Mouse (Mus musculus) ES-E14 (cell line): ENCODE results near the gene Vps37c. TPM values are rescaled to one million over a fixed set of nuclear protein-coding genes. Genes with fewer than 3 reads are reported as not detected.

Experiments
- DNase-seq: peaks from one replicate; pipeline ENCODE4 v3.0.0-alpha.2; 2013; ENCODE audit warnings: low read depth, low spot score
- H3K27ac ChIP-seq: 2 replicates; pipeline ENCODE4 v1.5.1; 2012; ENCODE audit warnings: low read depth, mild to moderate bottlenecking, low read length, moderate library complexity, mixed read lengths; ENCODE audit not compliant: poor library complexity, insufficient read depth, severe bottlenecking
- H3K36me3 ChIP-seq: 2 replicates; pipeline ENCODE4 v1.6.1; 2012; ENCODE audit warnings: mild to moderate bottlenecking, low read length, moderate library complexity, mixed read lengths; ENCODE audit not compliant: control insufficient read depth, poor library complexity, insufficient read depth, severe bottlenecking
- H3K4me1 ChIP-seq, 2 experiments: fragments of 150-350 bp in 1 of 2; sonication (generic) in 1 of 2; 2 replicates each; pipeline ENCODE4 v1.6.1; 2012; ENCODE audit warnings: low read length in 2 of 2, mild to moderate bottlenecking in 1 of 2, mixed read lengths in 1 of 2; ENCODE audit not compliant: control insufficient read depth in 2 of 2, insufficient read depth in 2 of 2, poor library complexity in 1 of 2
- H3K4me3 ChIP-seq, 2 experiments: fragments of 150-350 bp in 1 of 2; sonication (generic) in 1 of 2; 2 replicates each; pipeline ENCODE4 v1.5.1; 2012; ENCODE audit warnings: low read length in 2 of 2, low read depth in 1 of 2, mild to moderate bottlenecking in 1 of 2, mixed read lengths in 1 of 2; ENCODE audit not compliant: insufficient read depth in 1 of 2, poor library complexity in 1 of 2, severe bottlenecking in 1 of 2
- H3K9ac ChIP-seq: 2 replicates; pipeline ENCODE4 v1.6.1; 2012; ENCODE audit warnings: low read depth, mild to moderate bottlenecking, low read length, mixed read lengths; ENCODE audit not compliant: poor library complexity, insufficient read depth, severe bottlenecking
- H3K9me3 ChIP-seq: fragments of 150-350 bp; sonication (generic); 2 replicates; pipeline ENCODE4 v1.6.1; 2012; ENCODE audit warnings: low read depth, mild to moderate bottlenecking, low read length; ENCODE audit not compliant: control insufficient read depth, insufficient read depth
- CHD2 ChIP-seq: IDR thresholded peaks from 2 replicates; pipeline ENCODE4 v1.6.1; 2014; ENCODE audit warnings: mild to moderate bottlenecking, low read depth, low read length, inconsistent platforms
- HCFC1 ChIP-seq: IDR thresholded peaks from 2 replicates; pipeline ENCODE4 v1.6.1; 2012; ENCODE audit warnings: low read length, inconsistent platforms, borderline replicate concordance; ENCODE audit not compliant: insufficient read depth
- MAFK ChIP-seq: IDR thresholded peaks from 2 replicates; pipeline ENCODE4 v1.6.1; 2014; ENCODE audit warnings: mild to moderate bottlenecking, low read depth, low read length, inconsistent platforms; ENCODE audit not compliant: insufficient read depth
- ZC3H11A ChIP-seq: IDR thresholded peaks from 2 replicates; pipeline ENCODE4 v1.6.1; 2012; ENCODE audit warnings: low read depth, mild to moderate bottlenecking, inconsistent platforms, low read length, borderline replicate concordance
- ZNF384 ChIP-seq: IDR thresholded peaks from 2 replicates; pipeline ENCODE4 v1.6.1; 2012; ENCODE audit warnings: low read depth, low read length, inconsistent platforms
- in situ Hi-C, 2 experiments: fragments of 600-800 bp; cut with MboI; formaldehyde crosslinking; loops; one replicate each; pipeline ENCODE4 v1.15.1; 2025; ENCODE audit warnings: low sequenced_read_pairs in 2 of 2, inconsistent platforms in 1 of 2; ENCODE audit not compliant: unreplicated experiment in 2 of 2
- total RNA-seq: library from RNA; depleted of rRNA; stranded (reverse); fragments of 300-350 nt; gene quantifications from 2 replicates; pipeline ENCODE4 v1.2.3, GENCODE M21; 2012

The Vps37c gene
- total RNA-seq, 1 experiment: 6.6 TPM

DNA sequence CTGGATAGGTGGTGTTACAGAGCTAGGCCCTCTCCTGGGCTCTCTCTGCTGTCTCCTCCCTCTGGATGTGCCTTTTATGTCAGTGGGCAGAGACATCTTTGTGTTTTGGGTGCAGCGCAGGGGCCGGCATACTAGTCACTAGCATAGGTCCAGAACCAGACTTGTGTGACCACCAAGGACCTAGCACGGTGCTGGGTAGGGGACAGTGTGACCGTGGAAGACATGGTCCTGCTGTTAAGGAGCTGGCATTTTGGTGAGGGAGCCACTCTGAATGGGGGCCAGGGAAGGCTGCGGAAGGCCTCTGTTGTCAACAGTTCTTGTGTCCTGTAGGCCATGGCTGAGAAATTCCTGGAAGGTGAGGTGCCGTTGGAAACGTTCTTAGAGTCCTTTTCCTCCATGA is 23.7 kb downstream of the Vps37c start:
- H3K9me3 ChIP-seq: no peaks in the 10 kb centered on the region
- in situ Hi-C loops: loop anchor here in 1 of 2 experiments (25.0 kb wide), 1 partner anchor 250 kb away; the partner anchor contains the start of gene Ms4a10
- no peak for TF ChIP-seq CHD2
- no peak for TF ChIP-seq MAFK
- TF ChIP-seq ZNF384: no peak
- no peak for TF ChIP-seq ZC3H11A
- TF ChIP-seq HCFC1: no peak
- peaks cover 0 to 4% of the 10 kb centered on the region in 2 experiments; a peak in 1 of 4 replicates for H3K4me1 ChIP-seq
- H3K4me3 ChIP-seq: no peak overlapping the region
- peaks cover 26% of the 10 kb centered on the region; the same call in 1 of the 2 replicates for H3K36me3 ChIP-seq
- DNase-seq: no peak
- no peak overlapping the region for H3K9ac ChIP-seq
- H3K27ac ChIP-seq: no peak overlapping the region

DNA sequence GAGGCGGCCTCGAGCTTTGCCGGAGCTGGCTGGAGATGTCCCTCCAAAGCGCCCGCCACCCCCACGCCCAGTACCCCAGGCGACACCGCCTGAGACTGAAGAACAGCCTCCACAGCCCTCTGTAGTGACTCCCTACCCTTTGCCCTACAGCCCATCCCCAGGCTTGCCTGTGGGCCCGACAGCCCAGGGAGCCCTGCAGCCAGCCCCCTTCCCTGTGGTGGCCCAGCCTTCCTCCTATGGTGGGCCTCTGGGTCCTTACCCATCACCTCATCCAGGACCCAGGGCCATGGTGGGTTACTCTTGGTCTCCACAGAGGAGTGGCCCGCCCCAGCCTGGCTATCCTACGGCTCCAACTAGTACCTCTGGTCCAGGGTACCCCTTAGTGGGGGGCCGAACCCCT is 24.1 kb downstream of the Vps37c start:
- no peak overlapping the region for H3K9ac ChIP-seq
- H3K4me3 ChIP-seq: no peak overlapping the region
- H3K36me3 ChIP-seq: peaks cover 26% of the 10 kb centered on the region; the same call in 1 of the 2 replicates
- peaks cover 0 to 4% of the 10 kb centered on the region in 2 experiments; a peak in 1 of 4 replicates for H3K4me1 ChIP-seq
- DNase-seq: no peak
- H3K9me3 ChIP-seq: no peaks in the 10 kb centered on the region
- in situ Hi-C loops: loop anchor here in 1 of 2 experiments (25.0 kb wide), 1 partner anchor 250 kb away; the partner anchor contains the start of gene Ms4a10
- TF ChIP-seq CHD2: no peak
- TF ChIP-seq ZNF384: no peak
- no peak for TF ChIP-seq HCFC1
- TF ChIP-seq MAFK: no peak
- no peak for TF ChIP-seq ZC3H11A
- no peak overlapping the region for H3K27ac ChIP-seq

DNA sequence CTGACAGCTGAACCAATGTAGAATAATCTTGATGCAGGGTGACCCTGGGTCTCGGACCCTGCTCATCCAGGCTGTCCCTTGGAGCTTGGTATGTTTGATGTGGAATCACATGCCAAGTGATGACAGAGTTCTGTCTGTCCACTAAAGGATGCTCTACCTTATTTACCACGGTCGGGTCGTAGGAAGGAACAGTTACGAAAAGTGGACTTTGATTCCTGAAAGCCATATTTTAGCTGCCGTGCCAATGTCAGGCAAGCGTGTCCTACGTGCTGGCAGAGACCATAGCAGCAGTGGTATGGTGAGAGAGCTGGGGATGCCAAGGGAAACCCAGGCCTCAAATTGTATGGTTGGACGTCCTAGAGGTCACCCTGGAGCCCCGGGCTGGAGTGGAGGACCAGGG is 25.0 kb downstream of the Vps37c start:
- no peaks in the 10 kb centered on the region for H3K9me3 ChIP-seq
- H3K4me1 ChIP-seq: peaks cover 0 to 4% of the 10 kb centered on the region in 2 experiments; a peak in 1 of 4 replicates
- no peak for TF ChIP-seq ZNF384
- TF ChIP-seq CHD2: no peak
- TF ChIP-seq MAFK: no peak
- no peak for TF ChIP-seq HCFC1
- TF ChIP-seq ZC3H11A: no peak
- no peak overlapping the region for H3K9ac ChIP-seq
- no peak for DNase-seq
- in situ Hi-C loops: loop anchor here in 1 of 2 experiments (25.0 kb wide), 1 partner anchor 249 kb away; the partner anchor contains the start of gene Ms4a10
- peaks cover 26% of the 10 kb centered on the region; the same call in 1 of the 2 replicates for H3K36me3 ChIP-seq
- H3K4me3 ChIP-seq: no peak overlapping the region
- no peak overlapping the region for H3K27ac ChIP-seq

DNA sequence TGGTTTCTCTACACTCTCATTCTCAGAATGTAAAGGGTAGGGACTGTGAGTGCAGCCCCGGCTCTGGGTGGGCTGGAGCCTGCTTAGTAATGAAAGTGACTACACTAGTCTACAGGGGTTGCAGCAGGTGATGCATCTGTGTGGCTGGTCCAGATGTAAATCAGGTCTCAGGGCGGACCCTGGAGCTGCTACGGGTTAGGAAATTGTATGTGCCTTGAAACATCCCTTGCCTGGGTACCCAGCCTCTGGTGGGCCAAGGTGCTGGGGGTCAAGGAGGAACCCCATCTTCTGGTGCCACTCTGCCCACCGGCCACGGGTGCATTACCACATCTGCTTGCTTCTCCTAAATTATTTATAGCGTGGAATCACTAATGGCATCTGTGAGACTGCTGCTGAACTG is 25.6 kb downstream of the Vps37c start:
- no peak for DNase-seq
- peaks cover 26% of the 10 kb centered on the region; the same call in 1 of the 2 replicates for H3K36me3 ChIP-seq
- no peak overlapping the region for H3K4me3 ChIP-seq
- 0 out of 4 replicates have a peak, but pooled peaks cover 0 to under 1% of the 10 kb centered on the region in 2 experiments for H3K4me1 ChIP-seq
- TF ChIP-seq ZNF384 (no peak), HCFC1 (no peak), ZC3H11A (no peak), MAFK (no peak), CHD2 (no peak)
- no peak overlapping the region for H3K27ac ChIP-seq
- in situ Hi-C loops: loop anchor here in 1 of 2 experiments (25.0 kb wide), 1 partner anchor 248 kb away; the partner anchor contains the start of gene Ms4a10
- H3K9me3 ChIP-seq: no peaks in the 10 kb centered on the region
- H3K9ac ChIP-seq: no peak overlapping the region
